Mouse (Mus musculus) kidney, adult 2 months (tissue): ENCODE measurements at regions not wholly inside any gene's neighbourhood (a gene's known extent, or its start where the extent isn't known, plus 50 kb on each side); places are given as distances from the start of the nearest gene placed in this dataset.

Experiments used
- CTCF ChIP-seq: fragments of 200-500 bp; conservative IDR thresholded peaks from 2 replicates; pipeline ENCODE4 v1.5.1; 2011; ENCODE audit warnings: low read depth, mild to moderate bottlenecking, control low read depth, low read length, moderate library complexity, mixed read lengths; ENCODE audit not compliant: insufficient read depth, insufficient read length
- POLR2A ChIP-seq: fragments of 200-500 bp; IDR thresholded peaks from one replicate; pipeline ENCODE4 v1.6.1; 2011; ENCODE audit warnings: low read depth, low read length, control low read depth

- TF ChIP-seq POLR2A (no peak), CTCF (no peak)
These were observed 159.2 kb upstream of the Zfp706 start for GRCm38 (mm10) chr15:37166744-37167143.
